Mouse (Mus musculus) mammary gland, adult 2 months (tissue): ENCODE results near the gene Calr. TPM values are rescaled to one million over a fixed set of nuclear protein-coding genes. Genes with fewer than 3 reads are reported as not detected.

ENCODE experiments used
- polyA plus RNA-seq: library from polyadenylated mRNA; depleted of rRNA; stranded (reverse); fragments of >200 nt; gene quantifications from 2 replicates; pipeline ENCODE4 v1.2.3, GENCODE M21; 2012; ENCODE audit warnings: low replicate concordance; rRNA removed

Gene Calr
- polyA plus RNA-seq, result 159 and 214 TPM in 2 replicates

DNA sequence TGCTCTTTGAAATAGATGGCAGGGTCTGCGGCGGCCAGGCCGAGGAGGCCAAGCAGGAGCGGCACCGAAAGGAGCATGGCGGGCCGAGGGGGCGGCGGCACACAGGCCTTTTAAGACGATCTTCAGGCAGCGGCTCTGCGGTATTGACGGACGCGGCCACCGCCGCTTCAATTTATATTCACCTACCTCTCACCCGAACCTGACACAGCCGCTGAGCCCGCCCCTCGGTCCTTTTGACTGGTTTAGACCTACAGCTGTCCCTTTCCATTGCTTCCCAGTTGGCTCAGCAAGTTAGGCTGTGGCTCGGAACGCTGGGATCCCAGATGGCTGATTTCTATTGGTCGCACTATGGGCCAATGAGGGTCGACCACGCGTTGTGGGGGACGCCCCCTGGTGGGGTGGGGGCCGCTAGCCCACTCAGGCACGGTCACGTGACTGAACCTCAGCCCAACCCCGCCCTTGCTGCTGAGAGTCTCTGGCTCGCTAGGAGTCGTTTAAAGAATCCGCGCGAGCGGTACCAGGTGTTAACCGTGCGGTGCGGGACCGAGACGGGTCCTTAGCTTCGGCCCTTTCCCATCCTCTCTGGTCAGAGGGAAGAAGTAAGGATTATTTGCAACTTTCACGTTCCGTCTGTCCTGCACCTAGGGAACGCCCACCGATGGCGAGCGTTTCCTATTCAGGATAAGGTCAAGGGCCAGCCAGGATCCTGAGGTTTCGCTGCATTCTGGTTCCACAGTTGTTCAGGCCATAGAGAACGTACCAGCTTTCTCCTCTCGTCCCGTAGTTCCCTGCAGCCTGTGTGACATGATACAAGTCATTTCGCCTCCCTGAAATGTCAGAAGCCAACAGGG lies at the start of gene Calr:
Calr (minus strand) TSS at position 213 of the 851 bp plus-strand sequence.

DNA sequence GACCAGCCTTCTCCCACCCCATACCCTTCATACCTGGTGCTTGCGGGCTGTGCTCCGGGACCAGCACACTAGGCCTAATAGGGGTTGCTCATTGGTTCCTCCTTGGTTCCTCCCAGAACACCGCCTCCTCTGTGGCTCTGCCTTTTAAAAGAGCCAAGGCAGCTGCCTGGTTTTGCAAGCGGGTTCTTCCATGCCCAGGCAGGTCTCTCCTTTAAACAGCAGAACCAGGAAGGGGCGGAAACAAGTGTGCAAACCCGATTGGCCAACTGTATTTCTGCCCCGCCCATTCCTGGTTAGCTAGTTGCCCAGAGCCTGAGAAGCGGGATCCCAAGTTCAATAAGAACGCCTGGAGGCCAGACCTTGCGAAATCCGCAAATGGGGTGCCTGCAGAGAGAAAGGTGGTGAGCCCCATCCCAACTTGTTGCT lies 47.0 kb upstream of the Calr start, which contains the start of gene Gcdh:
Gcdh (minus strand) TSS at position 213 of the 426 bp plus-strand sequence.

DNA sequence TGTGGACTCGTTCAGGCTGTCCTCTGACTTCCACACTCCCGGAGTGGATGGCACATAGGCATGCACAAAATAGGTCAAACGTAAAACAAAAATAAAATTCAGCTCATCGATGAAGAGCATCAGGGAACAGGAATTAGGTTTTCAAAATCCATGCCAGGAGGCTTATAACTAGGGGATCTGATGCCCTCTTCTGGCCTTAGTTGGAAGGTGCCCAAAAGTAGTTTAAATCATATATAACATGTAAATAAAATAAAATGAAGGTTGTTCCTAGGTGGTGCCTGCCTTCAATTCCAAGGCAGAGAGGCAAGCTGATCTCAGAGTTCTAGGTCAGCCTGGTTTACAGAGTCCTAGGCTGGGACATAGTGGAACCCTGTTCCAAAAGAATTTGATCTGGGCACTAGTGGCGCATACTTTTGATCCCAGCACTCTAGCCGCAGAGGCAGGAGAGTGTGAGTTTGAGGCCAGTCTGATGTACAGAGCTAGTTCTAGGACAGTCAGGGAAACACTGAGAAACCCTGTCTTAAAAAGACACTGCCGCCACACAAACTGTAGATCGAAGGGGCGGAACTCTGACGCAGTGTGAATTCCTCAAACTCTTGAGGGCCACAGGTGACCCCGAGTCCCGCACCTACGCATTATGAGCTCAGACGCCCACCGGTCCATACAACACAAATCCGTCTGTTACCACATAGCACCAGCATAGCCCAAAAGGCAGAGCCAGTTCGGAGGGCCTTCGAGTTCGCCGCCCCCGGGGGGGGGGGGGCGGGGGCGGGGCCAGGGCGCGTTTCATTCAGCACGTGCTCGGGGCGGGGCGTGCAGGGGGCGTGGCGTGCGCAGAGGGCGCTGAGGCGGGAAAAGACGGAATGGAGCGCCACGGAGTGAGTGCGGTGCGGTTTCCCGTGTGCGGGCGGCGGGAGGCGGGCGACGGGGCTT lies 24.9 kb upstream of the Calr start, which contains the start of gene Syce2:
Syce2 (plus strand) TSS at position 736 of the 933 bp plus-strand sequence.

DNA sequence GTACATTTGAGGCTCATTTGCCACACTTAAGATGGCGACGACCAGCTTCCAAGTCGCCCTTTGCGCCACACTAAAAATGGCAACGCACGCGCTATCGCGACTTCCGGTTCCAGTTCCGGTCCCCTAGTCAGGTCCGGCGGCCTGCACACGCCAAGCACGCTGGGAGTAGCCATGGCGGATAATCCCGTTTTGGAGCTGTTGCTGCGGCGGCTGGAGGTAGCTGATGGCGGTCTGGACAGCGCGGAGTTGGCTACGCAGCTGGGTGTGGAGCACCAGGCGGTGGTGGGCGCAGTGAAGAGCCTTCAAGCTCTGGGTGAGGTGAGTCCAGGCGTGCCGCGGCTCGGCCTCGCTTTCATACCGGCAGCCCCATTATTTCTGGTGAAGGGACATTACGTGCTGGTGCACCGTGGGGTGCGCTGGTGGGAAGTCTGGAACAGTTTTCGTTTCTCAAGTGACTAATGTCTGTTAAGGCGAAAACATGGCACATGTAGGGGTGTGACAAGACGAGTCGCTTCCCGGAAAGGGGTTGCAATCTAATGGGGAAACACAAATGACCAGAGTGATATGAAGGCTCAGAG lies 10.2 kb upstream of the Calr start, which contains the start of gene Farsa:
Farsa (plus strand) TSS at position 126 of the 578 bp plus-strand sequence.

DNA sequence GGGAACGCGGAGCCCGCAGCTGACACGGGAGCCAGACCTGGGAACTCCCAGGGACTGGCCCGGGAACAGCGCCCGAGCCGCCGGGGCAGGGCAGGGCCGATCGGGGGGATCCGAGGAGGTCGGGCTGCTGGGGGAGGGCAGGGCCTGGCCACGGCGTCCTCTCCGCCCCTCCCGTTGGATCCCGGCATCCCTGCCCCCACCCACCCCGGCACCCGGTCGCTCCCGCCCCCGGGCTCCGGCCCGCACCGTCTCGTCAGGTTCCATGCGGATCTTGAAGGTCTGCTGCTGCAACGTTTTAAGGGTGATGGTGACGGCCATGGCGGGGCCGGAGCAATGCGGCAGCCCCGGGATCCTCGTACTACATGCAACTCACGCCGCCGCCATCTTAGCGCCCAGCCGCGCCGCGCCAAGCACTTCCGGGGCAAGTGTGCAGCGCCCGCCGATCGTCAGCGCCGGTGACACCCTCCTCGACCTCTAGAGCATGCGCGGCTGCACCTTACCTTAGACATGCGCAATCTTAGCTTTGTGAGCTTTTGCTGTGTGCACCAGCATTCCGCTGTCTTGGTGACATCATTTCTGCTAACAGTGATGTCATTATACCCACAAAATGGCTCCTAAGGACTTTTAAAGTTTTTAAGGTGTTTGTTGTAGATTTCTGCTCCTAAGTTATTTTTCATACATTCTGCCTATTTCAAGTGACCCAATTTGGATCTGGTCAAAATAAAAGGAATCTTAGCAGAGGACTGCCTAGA lies 6.3 kb downstream of the Calr start, which contains the start of gene Rad23a:
Rad23a (minus strand) TSS at position 418 of the 752 bp plus-strand sequence.

DNA sequence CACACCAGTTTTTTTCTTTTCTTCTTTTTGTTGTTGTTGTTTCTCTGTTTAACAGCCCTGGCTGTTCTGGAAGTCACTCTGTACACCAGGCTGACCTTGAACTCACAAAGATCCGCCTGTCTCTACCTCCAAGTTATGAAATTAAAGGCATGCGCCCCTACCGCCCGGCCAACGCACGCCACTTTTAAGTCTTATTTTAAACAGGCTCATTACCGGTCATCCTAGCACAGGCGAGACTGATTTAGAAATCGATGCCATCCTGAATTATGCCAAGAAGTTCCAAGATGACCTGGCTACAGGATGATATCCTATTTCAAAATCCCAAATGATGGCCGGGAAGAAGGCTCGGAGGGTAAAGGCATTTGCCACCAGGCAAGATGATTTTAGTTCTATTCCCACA lies 15.2 kb downstream of the Calr start, which contains the start of gene Gadd45gip1:
Gadd45gip1 (plus strand) TSS at position 33 of the 400 bp plus-strand sequence.

DNA sequence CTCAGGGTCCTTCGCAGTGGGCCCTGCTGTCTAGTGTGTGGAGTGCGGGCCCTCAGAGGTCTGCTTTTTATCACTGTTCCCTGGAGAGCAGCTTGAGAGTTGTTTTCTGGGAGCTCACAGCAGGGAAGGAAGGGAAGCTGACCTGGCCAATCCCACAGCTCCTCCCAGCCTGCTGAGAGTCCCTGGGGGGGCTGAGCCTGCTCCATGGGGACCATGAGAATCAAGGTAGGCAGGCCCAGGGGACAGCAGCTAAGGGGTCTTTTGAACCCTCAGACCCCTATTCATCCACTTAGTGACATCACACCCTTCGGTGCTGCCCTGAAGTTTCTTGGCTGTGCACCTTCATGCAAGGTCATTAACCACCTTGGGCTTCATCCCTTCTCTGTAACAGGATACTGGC lies 24.0 kb downstream of the Calr start, which contains the start of gene Dand5:
Dand5 (minus strand) TSS at position 101 of the 400 bp plus-strand sequence.

DNA sequence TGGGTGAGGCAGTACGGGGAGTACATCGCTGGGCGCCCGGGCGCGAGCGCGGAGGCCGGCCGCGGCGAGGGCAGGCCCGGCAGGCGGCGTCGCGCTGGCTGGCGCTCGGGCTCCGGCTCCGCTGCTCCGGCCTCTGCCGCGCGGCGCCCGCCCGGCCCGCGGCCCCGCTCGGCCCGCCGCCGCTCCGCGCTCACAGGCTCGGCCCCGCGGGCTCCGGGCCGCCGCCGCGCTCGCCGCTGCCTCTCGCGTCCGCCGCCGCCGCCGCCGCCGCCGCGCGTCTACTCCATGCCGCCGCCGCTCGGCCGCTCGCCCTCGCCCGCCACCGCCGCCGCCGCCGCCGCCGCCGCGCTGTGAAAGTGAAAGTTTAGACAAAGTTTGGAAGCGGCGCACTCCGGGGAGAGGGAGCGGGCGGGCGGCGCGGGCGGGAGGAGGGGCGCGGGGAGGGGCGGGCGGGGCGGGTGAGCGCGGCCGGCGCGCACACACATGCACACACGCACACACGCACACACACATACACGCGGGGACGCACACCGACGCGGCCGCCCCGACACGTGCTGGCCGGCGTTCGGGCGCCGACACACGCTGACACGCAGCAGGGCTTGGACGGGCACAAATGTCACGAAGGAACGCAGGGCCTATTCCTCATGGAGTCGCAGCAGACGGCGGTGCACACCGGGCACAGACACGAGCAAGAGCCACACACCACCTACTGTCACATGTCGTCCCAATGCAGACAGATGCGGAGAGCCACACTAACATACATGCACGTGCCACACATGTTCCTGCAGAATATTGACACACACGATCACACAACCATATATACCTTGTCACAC lies 46.5 kb downstream of the Calr start, which contains the start of gene Nfix:
Nfix (minus strand) TSS at position 346 of the 833 bp plus-strand sequence.

Other genes starting within 250 kb of the Calr start
- 10.0 and 33.4 TPM in 2 replicates for gene Ier2, start 184.1 kb downstream of the Calr start, polyA plus RNA-seq
- 97.6 and 166 TPM in 2 replicates for gene Trmt1, start 160.6 kb downstream of the Calr start, polyA plus RNA-seq
- gene Nacc1, start 159.1 kb downstream of the Calr start, polyA plus RNA-seq, result 89.1 and 102 TPM in 2 replicates
- gene Lyl1, start 145.5 kb downstream of the Calr start, polyA plus RNA-seq, result 25.7 and 54.6 TPM in 2 replicates
- 2.0 and 4.5 TPM in 2 replicates for gene G430095P16Rik, start 123.9 kb downstream of the Calr start, polyA plus RNA-seq
- gene Nfix, start 46.6 kb downstream of the Calr start, polyA plus RNA-seq, result 59.5 and 91.6 TPM in 2 replicates
- gene Dand5, start 24.1 kb downstream of the Calr start, polyA plus RNA-seq, result 2.4 and 2.9 TPM in 2 replicates
- 13.8 and 69.9 TPM in 2 replicates for gene Gadd45gip1, start 15.4 kb downstream of the Calr start, polyA plus RNA-seq
- 82.5 and 118 TPM in 2 replicates for gene Rad23a, start 6.3 kb downstream of the Calr start, polyA plus RNA-seq
- gene Farsa, start 10.1 kb upstream of the Calr start, polyA plus RNA-seq, result 45.3 and 57.4 TPM in 2 replicates
- 0.81 and 0.99 TPM in 2 replicates for gene Syce2, start 25.2 kb upstream of the Calr start, polyA plus RNA-seq
- 105 and 190 TPM in 2 replicates for gene Gcdh, start 47.0 kb upstream of the Calr start, polyA plus RNA-seq
- gene Klf1, start 55.0 kb upstream of the Calr start, polyA plus RNA-seq, result 0.16 and 0.51 TPM in 2 replicates
- 41.2 and 44.9 TPM in 2 replicates for gene Dnase2a, start 61.6 kb upstream of the Calr start, polyA plus RNA-seq
- 0.14 and 0.35 TPM in 2 replicates for gene Mast1, start 90.4 kb upstream of the Calr start, polyA plus RNA-seq
- gene Rtbdn, start 100.1 kb upstream of the Calr start, polyA plus RNA-seq, result not detected in 2 replicates
- gene Gm49661, start 122.5 kb upstream of the Calr start, polyA plus RNA-seq, result 2.1 TPM in 1 of 2 replicates, not detected in the other
- gene Prdx2, start 122.7 kb upstream of the Calr start, polyA plus RNA-seq, result 111 and 179 TPM in 2 replicates
- 44.4 and 48.4 TPM in 2 replicates for gene Rnaseh2a, start 122.8 kb upstream of the Calr start, polyA plus RNA-seq
- 50.5 and 206 TPM in 2 replicates for gene Junb, start 131.8 kb upstream of the Calr start, polyA plus RNA-seq
- gene Hook2, start 143.7 kb upstream of the Calr start, polyA plus RNA-seq, result 7.7 and 9.8 TPM in 2 replicates
- gene Best2, start 167.6 kb upstream of the Calr start, polyA plus RNA-seq, result 0.11 TPM in 1 of 2 replicates, not detected in the other
- gene Asna1, start 178.3 kb upstream of the Calr start, polyA plus RNA-seq, result 106 and 148 TPM in 2 replicates
- 44.8 and 82.2 TPM in 2 replicates for gene Trir, start 179.9 kb upstream of the Calr start, polyA plus RNA-seq
- gene Tnpo2, start 190.0 kb upstream of the Calr start, polyA plus RNA-seq, result 63.6 and 82.2 TPM in 2 replicates
- 39.5 and 40.0 TPM in 2 replicates for gene Fbxw9, start 213.1 kb upstream of the Calr start, polyA plus RNA-seq
- not detected in 2 replicates for gene Gm5741, start 221.0 kb upstream of the Calr start, polyA plus RNA-seq
- 37.4 and 72.8 TPM in 2 replicates for gene Dhps, start 224.8 kb upstream of the Calr start, polyA plus RNA-seq
- 123 and 209 TPM in 2 replicates for gene Wdr83os, start 233.8 kb upstream of the Calr start, polyA plus RNA-seq
- 25.9 and 27.9 TPM in 2 replicates for gene Wdr83, start 234.4 kb upstream of the Calr start, polyA plus RNA-seq
- gene Man2b1, start 236.3 kb upstream of the Calr start, polyA plus RNA-seq, result 95.4 and 120 TPM in 2 replicates